Mouse (Mus musculus) liver, embryonic 12.5 days (tissue): ENCODE results near the gene Sh2d4b. TPM values are rescaled to one million over a fixed set of nuclear protein-coding genes. Genes with fewer than 3 reads are reported as not detected.

Experiments used
- ATAC-seq: fragments of 200-750 bp; cut with Nextera tagmentation; 2 replicates; pipeline ENCODE4 v1.8.0; 2017; ENCODE audit warnings: moderate number of reproducible peaks, mild to moderate bottlenecking, moderate library complexity
- H3K27ac ChIP-seq: fragments of 300-500 bp; sonication (generic); 2 replicates; pipeline ENCODE4 v1.5.1; 2016; ENCODE audit warnings: mild to moderate bottlenecking
- H3K27me3 ChIP-seq: fragments of 300-500 bp; sonication (generic); replicated peaks from 2 replicates; pipeline ENCODE4 v1.6.1; 2016; ENCODE audit warnings: mild to moderate bottlenecking, moderate library complexity
- H3K36me3 ChIP-seq: fragments of 300-500 bp; sonication (generic); 2 replicates; pipeline ENCODE4 v1.6.1; 2016; ENCODE audit warnings: mild to moderate bottlenecking, moderate library complexity
- H3K4me1 ChIP-seq: fragments of 300-500 bp; sonication (generic); 2 replicates; pipeline ENCODE4 v1.6.1; 2016
- H3K4me2 ChIP-seq: fragments of 300-500 bp; sonication (generic); 2 replicates; pipeline ENCODE4 v1.6.1; 2016; ENCODE audit warnings: mild to moderate bottlenecking, moderate library complexity
- H3K4me3 ChIP-seq: fragments of 300-500 bp; sonication (generic); 2 replicates; pipeline ENCODE4 v1.5.1; 2016; ENCODE audit warnings: mild to moderate bottlenecking, moderate library complexity
- H3K9ac ChIP-seq: fragments of 300-500 bp; sonication (generic); 2 replicates; pipeline ENCODE4 v1.6.1; 2016; ENCODE audit warnings: mild to moderate bottlenecking, moderate library complexity
- H3K9me3 ChIP-seq: fragments of 300-500 bp; sonication (generic); replicated peaks from 2 replicates; pipeline ENCODE4 v1.6.1; 2016; ENCODE audit warnings: mild to moderate bottlenecking, moderate library complexity
- WGBS: fragments of 180-500 bp; shearing (Covaris S2); methylation state at CpG from one replicate; pipeline ENCODE4 v1.1.7; 2016; ENCODE audit not compliant: insufficient replicate concordance; 5-methylcytosine and 5-hydroxymethylcytosine counted together
- polyA plus RNA-seq: library from polyadenylated mRNA; unstranded; fragments of >200 nt; fragmentation: Nextera tagmentation; extraction: Ambion mirVana; gene quantifications from 2 replicates; pipeline ENCODE4 v1.2.1, GENCODE M21; 2016

Gene Sh2d4b
- polyA plus RNA-seq, 1 experiment from 2014 or later, result 0.20 TPM

DNA sequence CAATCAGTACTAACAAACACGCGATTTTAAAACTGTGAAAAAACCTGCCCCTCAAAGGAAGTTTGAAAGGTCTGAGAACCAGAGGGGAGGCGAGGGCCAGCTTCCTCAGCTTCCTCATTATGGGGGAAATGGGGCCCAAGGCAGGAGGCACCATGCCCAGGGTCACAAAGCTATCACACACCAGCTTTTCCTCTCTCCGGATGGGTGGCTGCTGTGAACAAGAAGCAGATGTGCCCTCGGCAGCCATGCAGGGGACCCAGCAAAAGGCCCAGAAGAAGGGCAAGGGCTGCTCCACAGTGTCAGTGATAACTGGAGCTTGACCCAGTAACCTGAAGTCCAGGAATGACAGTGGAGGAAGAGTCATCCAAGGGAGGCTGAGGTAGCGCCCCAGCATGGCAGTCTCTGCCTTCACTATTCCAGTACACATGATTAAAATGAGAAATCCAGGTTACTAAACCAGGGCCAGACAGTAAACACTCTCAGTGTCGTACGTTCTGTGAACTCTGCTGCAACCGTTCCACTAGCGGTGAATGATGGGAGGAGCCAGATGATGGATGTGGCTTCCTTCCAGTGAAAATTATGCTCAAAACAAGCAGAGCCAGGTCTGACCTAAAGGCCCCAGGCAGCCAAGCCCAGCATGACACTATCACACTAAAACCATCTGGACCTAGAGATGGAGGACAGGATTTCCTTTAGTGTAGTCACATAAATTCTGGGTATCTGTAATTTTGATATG is 31.5 kb upstream of the Sh2d4b start:
- Histone ChIP-seq H3K36me3 (peaks cover 23% of the 10 kb centered on the region; the same call in 1 of the 2 replicates), H3K9me3 (no peaks in the 10 kb centered on the region), H3K9ac (no peak overlapping the region), H3K4me1 (peaks cover 98% of the 10 kb centered on the region), H3K27ac (peak overlapping the region; percentile 42; the same call in 1 of the 2 replicates), H3K4me2 (peak overlapping the region; percentile 33), H3K27me3 (no peaks in the 10 kb centered on the region), H3K4me3 (no peak overlapping the region)
- 24% methylated on average over 10 of the region's 10 CpGs for WGBS
- peak; percentile 43; the same call in 1 of the 2 replicates for ATAC-seq

GRCm38 (mm10) chr14:40921241-40921640 is 28.2 kb upstream of the Sh2d4b start:
- peaks cover 37% of the 10 kb centered on the region for H3K36me3 ChIP-seq
- WGBS, result 71% methylated on average over 1 of the region's 1 CpGs
- no peak overlapping the region; the same call in 1 of the 2 replicates for H3K27ac ChIP-seq
- H3K27me3 ChIP-seq, result no peaks in the 10 kb centered on the region
- H3K4me2 ChIP-seq, result no peak overlapping the region
- H3K4me1 ChIP-seq, result peaks cover 85% of the 10 kb centered on the region
- no peak for ATAC-seq
- no peak overlapping the region for H3K9ac ChIP-seq
- no peaks in the 10 kb centered on the region for H3K9me3 ChIP-seq
- no peak overlapping the region for H3K4me3 ChIP-seq

DNA sequence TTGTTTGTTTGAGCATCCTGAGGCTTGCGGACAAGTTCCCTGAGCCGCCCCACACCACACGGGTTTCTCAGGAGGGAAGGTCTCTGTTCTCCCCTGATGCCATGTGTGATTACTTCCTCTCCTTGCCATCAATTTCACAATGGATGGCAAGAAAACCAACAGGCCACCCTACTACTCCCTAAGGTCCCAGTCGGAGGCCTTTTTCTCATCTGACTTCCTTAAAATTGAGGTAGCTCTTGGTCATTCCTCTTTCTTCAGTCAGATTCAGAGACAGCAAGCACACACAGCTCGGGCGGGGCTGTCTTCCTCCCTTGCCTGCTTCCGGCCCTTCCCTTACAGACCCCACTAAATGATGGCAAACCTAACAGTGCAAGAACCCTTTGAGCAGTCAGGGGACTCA is 26.5 kb upstream of the Sh2d4b start:
- Histone ChIP-seq H3K9ac (no peak overlapping the region), H3K4me3 (no peak overlapping the region), H3K4me2 (no peak overlapping the region), H3K4me1 (peaks cover 67% of the 10 kb centered on the region), H3K36me3 (peaks cover 49% of the 10 kb centered on the region), H3K27me3 (no peaks in the 10 kb centered on the region), H3K27ac (peak overlapping the region; percentile 6; the same call in 1 of the 2 replicates), H3K9me3 (no peaks in the 10 kb centered on the region)
- ATAC-seq, result no peak
- WGBS, result 44% methylated on average over 7 of the region's 7 CpGs

DNA sequence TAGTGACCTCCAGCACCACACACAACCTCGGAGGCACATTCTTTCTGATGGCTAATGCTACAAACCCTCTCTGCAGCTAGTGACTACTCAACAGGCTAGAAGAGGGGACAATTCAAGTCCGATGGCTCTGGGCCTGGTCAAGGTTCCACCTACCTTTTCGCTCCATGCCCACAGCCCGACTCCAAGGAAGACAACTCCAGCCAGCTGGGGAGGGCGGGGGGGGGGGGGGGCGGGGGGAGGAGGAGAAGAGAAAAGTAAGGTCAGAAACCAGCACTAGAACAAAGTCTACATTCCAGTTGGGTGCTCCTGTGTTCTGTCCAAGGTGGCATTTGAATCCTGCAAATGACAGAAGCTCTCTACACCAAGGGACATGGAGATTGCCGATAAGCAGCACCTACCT is 25.4 kb upstream of the Sh2d4b start:
- ATAC-seq, result no peak
- H3K27ac ChIP-seq, result no peak overlapping the region
- no peak overlapping the region for H3K4me3 ChIP-seq
- H3K4me1 ChIP-seq, result peaks cover 57% of the 10 kb centered on the region
- no peaks in the 10 kb centered on the region for H3K9me3 ChIP-seq
- no peaks in the 10 kb centered on the region for H3K27me3 ChIP-seq
- H3K9ac ChIP-seq, result no peak overlapping the region
- H3K4me2 ChIP-seq, result no peak overlapping the region
- whole genome bisulfite sequencing, result 78% methylated on average over 5 of the region's 7 CpGs
- peaks cover 57% of the 10 kb centered on the region for H3K36me3 ChIP-seq

DNA sequence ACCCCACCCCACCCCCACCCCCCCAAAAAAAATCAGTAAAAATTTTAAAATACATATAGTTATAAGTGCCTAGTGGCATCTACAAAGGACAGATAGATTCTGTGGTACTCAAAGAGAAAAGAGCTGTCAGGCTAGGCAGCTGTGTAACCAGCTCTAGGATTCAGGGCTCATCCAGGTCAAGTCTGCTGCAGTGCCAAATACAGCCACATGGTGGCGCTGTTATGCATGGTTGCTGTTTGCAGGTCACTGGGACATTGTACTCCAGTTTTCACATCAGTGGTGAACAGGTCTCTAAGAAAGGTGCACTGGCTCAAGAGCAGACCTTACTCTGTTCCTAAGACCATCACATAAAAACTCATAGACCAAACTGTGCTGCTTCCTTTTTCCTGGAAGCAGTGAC is 24.6 kb upstream of the Sh2d4b start:
- H3K4me3 ChIP-seq, result no peak overlapping the region
- no peak overlapping the region for H3K4me2 ChIP-seq
- H3K4me1 ChIP-seq, result peaks cover 49% of the 10 kb centered on the region
- ATAC-seq, result peak; percentile 47
- H3K36me3 ChIP-seq, result peaks cover 57% of the 10 kb centered on the region
- no peaks in the 10 kb centered on the region for H3K27me3 ChIP-seq
- no peak overlapping the region for H3K27ac ChIP-seq
- no peak overlapping the region for H3K9ac ChIP-seq
- no peaks in the 10 kb centered on the region for H3K9me3 ChIP-seq
- 0% methylated on average over 1 of the region's 1 CpGs for WGBS

DNA sequence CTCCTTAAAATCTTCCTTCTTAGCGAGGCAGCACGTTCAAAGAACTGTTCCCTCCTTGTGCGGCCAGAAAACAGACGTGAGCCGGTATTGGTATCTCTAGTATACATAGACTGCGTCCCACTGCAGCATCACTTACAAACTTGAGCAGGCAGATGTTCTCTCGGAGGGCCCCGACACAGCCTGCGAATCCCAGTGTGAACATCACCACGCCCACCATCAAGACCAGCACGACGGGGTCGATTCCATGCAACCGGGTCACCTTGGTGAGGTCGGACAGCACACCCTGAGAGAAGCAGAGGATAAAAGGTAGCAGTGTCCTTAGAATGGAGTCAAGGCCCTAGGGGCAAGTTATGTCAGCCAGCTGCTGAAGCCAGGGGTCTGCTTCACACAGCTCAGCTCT is 23.6 kb upstream of the Sh2d4b start:
- no peak for ATAC-seq
- peaks cover 59% of the 10 kb centered on the region for H3K36me3 ChIP-seq
- H3K27ac ChIP-seq, result no peak overlapping the region
- no peak overlapping the region for H3K9ac ChIP-seq
- H3K4me2 ChIP-seq, result no peak overlapping the region
- WGBS, result 88% methylated on average over 15 of the region's 15 CpGs
- no peaks in the 10 kb centered on the region for H3K27me3 ChIP-seq
- no peak overlapping the region for H3K4me3 ChIP-seq
- H3K9me3 ChIP-seq, result no peaks in the 10 kb centered on the region
- H3K4me1 ChIP-seq, result peaks cover 39% of the 10 kb centered on the region

- ATAC-seq, result no peak
- Histone ChIP-seq H3K27me3 (no peaks in the 10 kb centered on the region), H3K4me1 (peaks cover 31% of the 10 kb centered on the region), H3K4me3 (no peak overlapping the region), H3K9me3 (no peaks in the 10 kb centered on the region), H3K4me2 (no peak overlapping the region), H3K36me3 (peaks cover 66% of the 10 kb centered on the region), H3K9ac (no peak overlapping the region), H3K27ac (no peak overlapping the region)
- WGBS, result 77% methylated on average over 8 of the region's 8 CpGs
Observed at GRCm38 (mm10) chr14:40915838-40916237, 22.8 kb upstream of the Sh2d4b start.

DNA sequence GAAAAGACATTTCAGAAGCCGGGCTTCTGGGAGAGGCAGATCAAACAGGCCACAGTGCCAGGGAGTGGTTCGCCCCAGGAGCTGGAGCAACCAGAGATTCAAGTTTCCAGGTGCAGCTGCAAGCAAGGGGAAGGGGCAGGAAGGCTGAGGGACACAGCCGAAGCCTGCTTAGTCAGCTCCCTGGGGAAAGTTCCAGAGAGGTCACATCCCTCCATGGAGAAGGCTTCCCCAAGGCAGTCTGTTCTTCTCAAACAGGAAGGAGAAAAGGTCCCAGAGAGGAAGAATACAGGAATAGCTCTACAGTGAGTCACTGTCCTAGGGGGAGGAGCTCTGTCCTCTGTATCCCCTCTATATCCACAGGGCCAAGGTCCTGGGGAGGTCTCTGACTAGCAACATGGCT is 21.6 kb upstream of the Sh2d4b start:
- ATAC-seq, result peak; percentile 19; the same call in 1 of the 2 replicates
- no peaks in the 10 kb centered on the region for H3K27me3 ChIP-seq
- peaks cover 76% of the 10 kb centered on the region for H3K36me3 ChIP-seq
- peaks cover 20% of the 10 kb centered on the region for H3K4me1 ChIP-seq
- no peaks in the 10 kb centered on the region for H3K9me3 ChIP-seq
- H3K9ac ChIP-seq, result no peak overlapping the region
- 88% methylated on average over 3 of the region's 3 CpGs for WGBS
- H3K27ac ChIP-seq, result 0 out of 2 replicates have a peak overlapping the region, but pooled peaks have one; percentile 1
- H3K4me3 ChIP-seq, result no peak overlapping the region
- no peak overlapping the region for H3K4me2 ChIP-seq

DNA sequence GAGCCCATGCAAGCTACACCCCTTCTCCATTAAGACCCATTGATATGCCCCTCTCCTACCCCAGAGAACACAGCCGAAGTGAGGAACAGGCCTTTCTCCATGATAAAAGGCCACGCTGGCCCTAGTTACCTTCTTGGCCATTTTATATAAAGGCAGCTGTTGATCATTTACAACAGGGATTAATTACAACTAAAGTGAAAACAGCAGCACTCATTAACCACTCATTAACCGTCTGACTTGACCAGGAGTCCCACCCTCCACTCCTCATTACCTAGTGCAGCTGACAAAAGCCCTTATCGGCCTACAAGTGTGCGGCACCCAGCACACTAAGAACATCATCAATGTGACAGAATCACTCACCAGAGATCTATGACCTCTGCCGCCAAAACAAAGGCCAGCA is 20.6 kb upstream of the Sh2d4b start:
- H3K27ac ChIP-seq, result no peak overlapping the region
- no peaks in the 10 kb centered on the region for H3K9me3 ChIP-seq
- H3K4me3 ChIP-seq, result no peak overlapping the region
- ATAC-seq, result no peak
- peaks cover 10% of the 10 kb centered on the region for H3K4me1 ChIP-seq
- no peak overlapping the region for H3K4me2 ChIP-seq
- 86% methylated on average over 6 of the region's 6 CpGs for WGBS
- no peak overlapping the region for H3K9ac ChIP-seq
- peaks cover 85% of the 10 kb centered on the region for H3K36me3 ChIP-seq
- no peaks in the 10 kb centered on the region for H3K27me3 ChIP-seq

DNA sequence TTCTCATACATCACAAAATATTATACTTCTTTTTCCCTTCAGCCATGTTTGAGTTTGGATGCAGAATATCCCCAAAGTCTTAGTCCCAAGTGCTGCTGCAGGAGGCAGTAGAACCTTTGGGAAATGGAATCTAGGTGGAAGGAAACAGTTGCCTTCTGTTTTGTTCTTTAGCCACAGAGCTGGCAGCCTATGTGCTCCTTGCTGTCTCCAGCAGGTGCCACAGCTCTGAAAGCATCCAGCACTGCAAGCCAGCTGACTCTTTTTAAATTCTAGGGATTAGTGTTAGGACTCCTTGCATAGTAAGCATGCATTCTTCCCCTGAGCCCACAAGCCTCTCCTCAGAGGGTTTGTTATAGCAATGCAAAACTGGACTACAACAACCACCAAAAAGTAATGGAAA is 18.5 kb upstream of the Sh2d4b start:
- no peaks in the 10 kb centered on the region for H3K27me3 ChIP-seq
- no peak overlapping the region for H3K27ac ChIP-seq
- no peaks in the 10 kb centered on the region for H3K9me3 ChIP-seq
- no peak overlapping the region for H3K4me2 ChIP-seq
- no peak overlapping the region for H3K4me3 ChIP-seq
- no peak overlapping the region for H3K9ac ChIP-seq
- H3K4me1 ChIP-seq, result peaks cover 12% of the 10 kb centered on the region
- H3K36me3 ChIP-seq, result peaks cover 93% of the 10 kb centered on the region
- ATAC-seq, result no peak

DNA sequence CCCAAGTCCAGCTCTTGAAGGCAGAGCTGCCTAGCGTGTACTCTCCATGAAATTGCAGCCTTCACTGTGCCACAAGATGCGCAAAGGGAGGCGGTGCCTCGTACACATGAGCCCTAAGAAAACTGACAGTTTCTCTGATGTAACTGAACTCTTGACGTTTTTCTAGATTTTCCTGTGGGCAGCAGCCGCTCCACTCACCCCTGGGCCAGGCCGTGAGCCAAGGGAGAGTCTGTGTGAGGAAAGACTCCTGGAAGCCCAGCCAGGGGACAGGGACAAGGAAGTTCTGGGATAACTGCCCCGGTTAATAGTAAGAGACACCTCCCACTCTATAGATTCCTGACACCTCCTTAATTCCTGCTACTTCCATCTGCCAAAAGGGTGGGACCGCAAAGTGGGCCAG is 15.7 kb upstream of the Sh2d4b start:
- H3K9me3 ChIP-seq, result no peaks in the 10 kb centered on the region
- no peak overlapping the region for H3K9ac ChIP-seq
- ATAC-seq, result no peak
- no peak overlapping the region for H3K4me3 ChIP-seq
- H3K36me3 ChIP-seq, result peaks cover 78% of the 10 kb centered on the region
- peaks cover 12% of the 10 kb centered on the region for H3K4me1 ChIP-seq
- WGBS, result 84% methylated on average over 9 of the region's 9 CpGs
- no peak overlapping the region for H3K4me2 ChIP-seq
- no peak overlapping the region for H3K27ac ChIP-seq
- no peaks in the 10 kb centered on the region for H3K27me3 ChIP-seq

GRCm38 (mm10) chr14:40906770-40907169 is 13.7 kb upstream of the Sh2d4b start:
- Histone ChIP-seq H3K9ac (no peak overlapping the region), H3K4me3 (no peak overlapping the region), H3K27me3 (no peaks in the 10 kb centered on the region), H3K4me2 (no peak overlapping the region), H3K36me3 (peaks cover 63% of the 10 kb centered on the region), H3K4me1 (peaks cover 23% of the 10 kb centered on the region), H3K27ac (no peak overlapping the region), H3K9me3 (no peaks in the 10 kb centered on the region)
- 45% methylated on average over 9 of the region's 9 CpGs for WGBS
- ATAC-seq, result peak; percentile 57; the same call in 1 of the 2 replicates

DNA sequence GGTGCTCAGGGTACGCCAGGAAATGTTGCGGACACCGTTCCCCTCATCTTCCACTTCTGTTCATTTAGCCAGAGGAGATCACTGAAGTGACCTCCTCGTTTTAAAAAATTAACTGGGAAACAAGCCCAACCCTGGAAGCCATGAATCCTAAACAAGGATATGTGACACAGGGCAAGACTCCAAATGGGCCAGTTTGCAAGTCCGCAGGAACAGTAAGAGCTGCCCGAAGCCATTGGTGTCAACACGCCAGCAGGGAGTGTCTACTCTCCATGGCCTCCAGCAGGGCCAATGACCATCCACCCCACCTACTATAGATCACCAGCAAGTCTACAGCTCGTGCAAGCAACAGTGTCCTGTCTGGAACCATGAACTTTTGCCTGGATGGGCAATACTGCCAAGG is 12.7 kb upstream of the Sh2d4b start:
- H3K36me3 ChIP-seq, result peaks cover 54% of the 10 kb centered on the region
- H3K4me1 ChIP-seq, result peaks cover 23% of the 10 kb centered on the region
- no peak overlapping the region for H3K27ac ChIP-seq
- no peak for ATAC-seq
- no peak overlapping the region for H3K9ac ChIP-seq
- WGBS, result 79% methylated on average over 8 of the region's 8 CpGs
- no peak overlapping the region for H3K4me2 ChIP-seq
- H3K9me3 ChIP-seq, result no peaks in the 10 kb centered on the region
- no peak overlapping the region for H3K4me3 ChIP-seq
- no peaks in the 10 kb centered on the region for H3K27me3 ChIP-seq
